Mouse (Mus musculus) intestine, embryonic 16.5 days (tissue): ENCODE results near the gene Selplg. TPM values are rescaled to one million over a fixed set of nuclear protein-coding genes. Genes with fewer than 3 reads are reported as not detected.
"Not testable (repeated sequence)": the region's sequence is repeated elsewhere in the genome, so short reads cannot be mapped to it uniquely, and the experiment has no call there.

Experiments
- ATAC-seq: fragments of 200-750 bp; cut with Nextera tagmentation; 2 replicates; pipeline ENCODE4 v1.8.0; 2017; ENCODE audit warnings: moderate TSS enrichment, moderate library complexity
- H3K27ac ChIP-seq: fragments of 300-500 bp; sonication (generic); 2 replicates; pipeline ENCODE4 v1.5.1; 2014; ENCODE audit warnings: mild to moderate bottlenecking, low read length
- H3K27me3 ChIP-seq: fragments of 300-500 bp; sonication (generic); replicated peaks from 2 replicates; pipeline ENCODE4 v1.6.1; 2014; ENCODE audit warnings: low read length, control low read depth, mixed read lengths; ENCODE audit not compliant: control insufficient read depth, insufficient read depth
- H3K36me3 ChIP-seq: fragments of 300-500 bp; sonication (generic); 2 replicates; pipeline ENCODE4 v1.6.1; 2014; ENCODE audit warnings: low read length, control low read depth; ENCODE audit not compliant: control insufficient read depth, insufficient read depth
- H3K4me1 ChIP-seq: fragments of 300-500 bp; sonication (generic); 2 replicates; pipeline ENCODE4 v1.6.1; 2014; ENCODE audit warnings: low read length, control low read depth, mixed read lengths; ENCODE audit not compliant: control insufficient read depth, insufficient read depth
- H3K4me2 ChIP-seq: fragments of 300-500 bp; sonication (generic); 2 replicates; pipeline ENCODE4 v1.6.1; 2014; ENCODE audit warnings: low read depth, low read length, control low read depth
- H3K4me3 ChIP-seq: fragments of 300-500 bp; sonication (generic); 2 replicates; pipeline ENCODE4 v1.5.1; 2014; ENCODE audit warnings: mild to moderate bottlenecking, low read length
- H3K9ac ChIP-seq: fragments of 300-500 bp; sonication (generic); 2 replicates; pipeline ENCODE4 v1.6.1; 2014; ENCODE audit warnings: low read depth, low read length
- H3K9me3 ChIP-seq: fragments of 300-500 bp; sonication (generic); 2 replicates; pipeline ENCODE4 v1.6.1; 2016; ENCODE audit warnings: low read length, control low read depth; ENCODE audit not compliant: control insufficient read depth
- WGBS: fragments of 180-500 bp; shearing (Covaris S2); extraction: QIAGEN DNeasy Blood & Tissue Kit; methylation state at CpG from one replicate; pipeline ENCODE4 v1.1.7; 2014; 5-methylcytosine and 5-hydroxymethylcytosine counted together
- polyA plus RNA-seq: library from polyadenylated mRNA; unstranded; fragments of >200 nt; fragmentation: Nextera tagmentation; extraction: Ambion mirVana; gene quantifications from 2 replicates; pipeline ENCODE4 v1.2.1, GENCODE M21; 2015

Selplg gene
- polyA plus RNA-seq, 1 experiment from 2014 or later, result 6.8 TPM

GRCm38 (mm10) chr5:113791197-113792095, 41.0 kb downstream of the Selplg start:
- H3K4me2 ChIP-seq, result no peak overlapping the region
- H3K9ac ChIP-seq, result no peak overlapping the region
- H3K9me3 ChIP-seq, result no peaks in the 10 kb centered on the region
- no peak overlapping the region for H3K4me3 ChIP-seq
- no peaks in the 10 kb centered on the region for H3K27me3 ChIP-seq
- ATAC-seq, result peak; percentile 66
- H3K27ac ChIP-seq, result no peak overlapping the region
- H3K36me3 ChIP-seq, result no peaks in the 10 kb centered on the region
- peaks cover 25% of the 10 kb centered on the region for H3K4me1 ChIP-seq
- WGBS, result 69% methylated on average over 16 of the region's 16 CpGs

GRCm38 (mm10) chr5:113790453-113791196, 41.8 kb downstream of the Selplg start:
- H3K4me3 ChIP-seq, result no peak overlapping the region
- no peaks in the 10 kb centered on the region for H3K27me3 ChIP-seq
- no peak overlapping the region for H3K27ac ChIP-seq
- no peaks in the 10 kb centered on the region for H3K9me3 ChIP-seq
- 58% methylated on average over 11 of the region's 11 CpGs for WGBS
- H3K9ac ChIP-seq, result no peak overlapping the region
- H3K4me2 ChIP-seq, result no peak overlapping the region
- ATAC-seq, result peak; percentile 37; the same call in 1 of the 2 replicates
- H3K4me1 ChIP-seq, result peaks cover 22% of the 10 kb centered on the region
- H3K36me3 ChIP-seq, result no peaks in the 10 kb centered on the region

- Histone ChIP-seq H3K4me1 (peaks cover 22% of the 10 kb centered on the region), H3K4me2 (no peak overlapping the region), H3K9ac (0 out of 2 replicates have a peak overlapping the region, but pooled peaks have one; percentile 21), H3K4me3 (no peak overlapping the region), H3K9me3 (no peaks in the 10 kb centered on the region), H3K36me3 (no peaks in the 10 kb centered on the region), H3K27me3 (no peaks in the 10 kb centered on the region), H3K27ac (peak overlapping the region; percentile 65)
- 30% methylated on average over 7 of the region's 7 CpGs for WGBS
- peak; percentile 66 for ATAC-seq
These were observed 43.2 kb downstream of the Selplg start for GRCm38 (mm10) chr5:113789075-113789788.

DNA sequence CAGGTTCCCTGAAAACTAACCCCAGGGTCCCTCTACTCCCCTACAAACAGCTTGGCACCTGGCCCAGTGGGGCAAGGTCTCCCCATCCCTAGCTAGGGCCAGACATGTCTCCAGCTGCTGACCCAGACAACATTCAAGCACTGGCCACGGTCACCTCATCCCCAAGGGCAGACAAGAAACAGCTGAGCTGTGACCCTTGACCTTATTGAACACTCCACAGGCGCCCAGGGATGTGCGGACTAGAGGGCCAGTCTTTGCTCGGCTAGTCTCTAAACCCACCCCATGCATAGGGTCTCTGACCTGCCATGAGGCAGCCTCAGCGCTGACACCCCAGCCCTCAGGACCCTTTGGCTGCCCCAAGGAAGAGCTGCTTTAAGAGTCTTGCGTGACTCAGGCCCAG, 43.8 kb downstream of the Selplg start:
- H3K27ac ChIP-seq, result peak overlapping the region; percentile 65
- 38% methylated on average over 6 of the region's 6 CpGs for WGBS
- no peaks in the 10 kb centered on the region for H3K27me3 ChIP-seq
- no peak overlapping the region for H3K9ac ChIP-seq
- H3K4me3 ChIP-seq, result no peak overlapping the region
- no peaks in the 10 kb centered on the region for H3K9me3 ChIP-seq
- no peak overlapping the region for H3K4me2 ChIP-seq
- peaks cover 22% of the 10 kb centered on the region for H3K4me1 ChIP-seq
- no peak; the same call in 1 of the 2 replicates for ATAC-seq
- no peaks in the 10 kb centered on the region for H3K36me3 ChIP-seq

DNA sequence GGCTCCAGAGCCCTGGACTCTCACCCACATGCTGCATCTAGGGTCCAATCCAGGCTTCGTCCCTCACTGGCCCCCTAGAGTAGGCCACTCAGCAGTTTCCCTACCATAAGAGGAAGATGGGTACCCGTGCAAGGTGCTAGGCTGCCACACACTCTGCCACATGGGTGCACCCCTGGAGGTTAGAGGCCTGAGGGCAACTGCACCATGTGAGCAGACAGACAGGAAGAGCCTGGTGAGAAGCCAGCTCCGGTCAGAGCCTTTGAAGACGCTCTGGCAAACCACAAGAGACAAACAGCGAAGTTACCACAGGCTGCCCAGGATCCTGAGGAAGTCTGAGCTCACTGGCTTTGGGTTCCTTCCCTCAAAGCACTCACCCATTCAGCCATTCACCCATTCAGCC, 45.5 kb downstream of the Selplg start:
- Histone ChIP-seq H3K4me2 (no peak overlapping the region), H3K9me3 (no peaks in the 10 kb centered on the region), H3K36me3 (no peaks in the 10 kb centered on the region), H3K27ac (no peak overlapping the region), H3K9ac (no peak overlapping the region), H3K4me3 (no peak overlapping the region), H3K27me3 (no peaks in the 10 kb centered on the region), H3K4me1 (peaks cover 28% of the 10 kb centered on the region)
- WGBS, result 78% methylated on average over 5 of the region's 5 CpGs
- no peak for ATAC-seq

- not testable (repeated sequence) for H3K9me3 ChIP-seq, H3K4me3 ChIP-seq, H3K4me2 ChIP-seq, H3K27me3 ChIP-seq, H3K36me3 ChIP-seq
- peak; percentile 12; the same call in 1 of the 2 replicates for ATAC-seq
- WGBS, result 29% methylated on average over 3 of the region's 3 CpGs
- peak overlapping the region; percentile 42; the same call in 1 of the 2 replicates for H3K9ac ChIP-seq
- H3K4me1 ChIP-seq, result peaks cover 15% of the 10 kb centered on the region
- H3K27ac ChIP-seq, result peak overlapping the region; percentile 89
These were observed 48.3 kb downstream of the Selplg start for GRCm38 (mm10) chr5:113784104-113784503.

GRCm38 (mm10) chr5:113783581-113784001, 48.9 kb downstream of the Selplg start:
- Histone ChIP-seq H3K27ac (peak overlapping the region; percentile 89), H3K9me3 (no peaks in the 10 kb centered on the region), H3K4me1 (peaks cover 10% of the 10 kb centered on the region), H3K4me2 (no peak overlapping the region), H3K36me3 (no peaks in the 10 kb centered on the region), H3K27me3 (no peaks in the 10 kb centered on the region), H3K9ac (peak overlapping the region; percentile 42; the same call in 1 of the 2 replicates), H3K4me3 (0 out of 2 replicates have a peak overlapping the region, but pooled peaks have one; percentile 7)
- 8% methylated on average over 12 of the region's 12 CpGs for WGBS
- peak; percentile 79 for ATAC-seq

DNA sequence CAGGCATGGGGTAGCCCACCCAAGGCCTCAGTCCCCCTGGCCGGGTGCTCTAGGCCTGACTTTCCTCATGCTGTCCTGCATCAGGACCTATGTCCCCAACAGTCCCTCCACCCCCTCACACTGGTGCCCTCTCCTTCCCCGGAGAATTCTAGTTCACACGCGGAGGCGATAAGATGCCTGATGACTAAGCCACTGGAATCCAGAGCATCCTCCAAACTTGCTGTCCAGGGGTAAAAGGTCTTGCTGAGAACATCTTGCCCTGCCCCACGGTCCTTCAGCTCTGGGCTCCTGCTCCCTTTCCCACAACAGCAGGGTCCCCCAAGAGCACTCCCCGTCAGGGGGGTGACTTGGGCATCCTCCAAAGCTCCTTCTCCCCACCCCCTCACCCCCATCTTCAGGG, 49.8 kb downstream of the Selplg start:
- H3K36me3 ChIP-seq, result no peaks in the 10 kb centered on the region
- peaks cover 6% of the 10 kb centered on the region for H3K4me1 ChIP-seq
- H3K27ac ChIP-seq, result peak overlapping the region; percentile 89
- 81% methylated on average over 7 of the region's 7 CpGs for WGBS
- H3K9ac ChIP-seq, result no peak overlapping the region
- no peak overlapping the region for H3K4me2 ChIP-seq
- H3K4me3 ChIP-seq, result no peak overlapping the region
- ATAC-seq, result no peak
- no peaks in the 10 kb centered on the region for H3K9me3 ChIP-seq
- no peaks in the 10 kb centered on the region for H3K27me3 ChIP-seq

DNA sequence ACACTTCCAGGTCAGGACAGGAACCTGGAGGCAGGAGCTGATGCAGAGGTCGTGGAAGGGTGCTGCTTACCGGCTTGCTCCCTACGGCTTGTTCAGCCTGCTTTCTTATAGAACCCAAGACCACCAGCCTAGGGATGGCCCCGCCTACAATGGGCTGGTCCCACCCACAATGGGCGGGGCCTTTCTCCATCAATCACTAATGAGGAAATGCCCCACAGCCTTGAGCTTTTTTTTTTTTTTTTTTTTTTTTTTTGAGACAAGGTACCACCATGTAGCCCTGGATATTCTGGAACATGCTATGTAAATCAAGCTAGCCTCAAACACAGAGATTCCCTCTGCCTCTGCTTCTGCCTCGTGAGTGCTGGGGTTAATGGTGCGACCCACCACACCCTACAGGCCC, 50.6 kb downstream of the Selplg start:
- Histone ChIP-seq H3K9me3 (no peaks in the 10 kb centered on the region), H3K4me2 (no peak overlapping the region), H3K4me1 (peaks cover 6% of the 10 kb centered on the region), H3K9ac (no peak overlapping the region), H3K36me3 (peaks cover 4% of the 10 kb centered on the region; the same call in 1 of the 2 replicates), H3K4me3 (no peak overlapping the region), H3K27ac (no peak overlapping the region), H3K27me3 (no peaks in the 10 kb centered on the region)
- WGBS, result 82% methylated on average over 7 of the region's 7 CpGs
- no peak for ATAC-seq
